In genomic region chr9:62464727-62465126, GRCm38 (mm10) we compare ENCODE assay signal across 17 mouse cellular contexts.
"Had no signal": no experiment of that assay in that cellular context is flagged by ENCODE, and none has a peak within 500 bp of the region (broad histone marks: within the 10 kb centered on the region; RNA-seq: fewer than 3 reads in every experiment).

No protein-coding gene starts in this region.

- H3K27me3 ChIP-seq: lung, embryonic 15.5 days; midbrain, embryonic 13.5 days; midbrain, embryonic 15.5 days; neural tube, embryonic 12.5 days; stomach, embryonic 15.5 days had no signal

- H3K4me2 ChIP-seq: lung, embryonic 15.5 days; midbrain, embryonic 11.5 days; midbrain, embryonic 13.5 days; midbrain, embryonic 15.5 days; neural tube, embryonic 12.5 days; stomach, embryonic 15.5 days had no signal

- H3K4me3 ChIP-seq: lung, embryonic 15.5 days; megakaryocyte, embryonic 14.5 days; midbrain, embryonic 13.5 days; midbrain, embryonic 15.5 days; neural tube, embryonic 12.5 days; stomach, embryonic 15.5 days had no signal

- H3K4me1 ChIP-seq: stomach, embryonic 15.5 days had no signal

- H3K9ac ChIP-seq: lung, embryonic 15.5 days; midbrain, embryonic 13.5 days; midbrain, embryonic 15.5 days; neural tube, embryonic 12.5 days; stomach, embryonic 15.5 days had no signal

- DNase-seq: lung, adult 2 months; lung, postnatal 14 days; lung, postnatal 36 days; right cerebral cortex, postnatal 14 days; thymus, adult 2 months; thymus, postnatal 25 days; thymus, postnatal 4 days had no signal

- H3K9me3 ChIP-seq: lung, embryonic 15.5 days; megakaryocyte, embryonic 14.5 days; midbrain, embryonic 13.5 days; midbrain, embryonic 15.5 days; neural tube, embryonic 12.5 days; stomach, embryonic 15.5 days had no signal

- H3K36me3 ChIP-seq: lung, embryonic 15.5 days; midbrain, embryonic 13.5 days; midbrain, embryonic 15.5 days; neural tube, embryonic 12.5 days; stomach, embryonic 15.5 days had no signal

- ATAC-seq: lung, postnatal 0 days; midbrain, embryonic 13.5 days; midbrain, embryonic 15.5 days had no signal

- H3K27ac ChIP-seq: lung, embryonic 15.5 days; macrophage; midbrain, embryonic 13.5 days; midbrain, embryonic 15.5 days; neural tube, embryonic 12.5 days; stomach, embryonic 15.5 days; stomach, postnatal 0 days had no signal
